Mouse (Mus musculus) myocyte (in vitro differentiated cells): ENCODE data around the gene Krtap12-1. TPM values are rescaled to one million over a fixed set of nuclear protein-coding genes. Genes with fewer than 3 reads are reported as not detected.
"Not testable (repeated sequence)": the region's sequence is repeated elsewhere in the genome, so short reads cannot be mapped to it uniquely, and the experiment has no call there.

ENCODE experiments used
- H3K27me3 ChIP-seq: one replicate; pipeline ENCODE4 v1.6.1; 2011; ENCODE audit not compliant: control insufficient read depth, insufficient read depth, insufficient read length
- H3K36me3 ChIP-seq: one replicate; pipeline ENCODE4 v1.6.1; 2011; ENCODE audit not compliant: control insufficient read depth, insufficient read depth
- H3K4me2 ChIP-seq: one replicate; pipeline ENCODE4 v1.6.1; 2011; ENCODE audit warnings: low read depth, control low read depth
- H3K4me3 ChIP-seq: one replicate; pipeline ENCODE4 v1.5.1; 2011; ENCODE audit warnings: mild to moderate bottlenecking, control low read depth, moderate library complexity
- H3K79me2 ChIP-seq: one replicate; pipeline ENCODE4 v1.6.1; 2011; ENCODE audit not compliant: control insufficient read depth, insufficient read depth
- H3ac ChIP-seq: one replicate; pipeline ENCODE4 v1.6.1; 2011; ENCODE audit not compliant: control insufficient read depth, insufficient read length
- CEBPB ChIP-seq: IDR thresholded peaks from 2 replicates; pipeline ENCODE4 v1.6.1; 2011; ENCODE audit warnings: mild to moderate bottlenecking, moderate library complexity; ENCODE audit not compliant: poor library complexity, insufficient read depth, severe bottlenecking
- E2F4 ChIP-seq: IDR thresholded peaks from one replicate; pipeline ENCODE4 v1.6.1; 2011; ENCODE audit warnings: mild to moderate bottlenecking, control low read depth, moderate library complexity; ENCODE audit not compliant: insufficient read depth
- MAX ChIP-seq: IDR thresholded peaks from one replicate; pipeline ENCODE4 v1.6.1; 2011; ENCODE audit warnings: low read depth, mild to moderate bottlenecking, control low read depth
- MYOD1 ChIP-seq, 3 experiments: IDR thresholded peaks; one replicate each; pipeline ENCODE4 v1.6.1; 2011; ENCODE audit warnings: control low read depth in 2 of 3, low read depth in 2 of 3, mild to moderate bottlenecking in 2 of 3, moderate library complexity in 1 of 3; ENCODE audit not compliant: insufficient read length in 2 of 3, control insufficient read depth in 1 of 3
- MYOG ChIP-seq, 3 experiments: IDR thresholded peaks; one replicate each; pipeline ENCODE4 v1.6.1; 2011; ENCODE audit warnings: control low read depth in 2 of 3, low read depth in 2 of 3, mild to moderate bottlenecking in 2 of 3; ENCODE audit not compliant: insufficient read length in 2 of 3, control insufficient read depth in 1 of 3, insufficient read depth in 1 of 3
- POLR2A ChIP-seq: IDR thresholded peaks from one replicate; pipeline ENCODE4 v1.6.1; 2011; ENCODE audit warnings: low read depth, mild to moderate bottlenecking, control low read depth, moderate library complexity; ENCODE audit not compliant: insufficient read length
- POLR2AphosphoS2 ChIP-seq: IDR thresholded peaks from one replicate; pipeline ENCODE4 v1.6.1; 2011; ENCODE audit warnings: low read depth, control low read depth; ENCODE audit not compliant: insufficient read length
- REST ChIP-seq: IDR thresholded peaks from one replicate; pipeline ENCODE4 v1.6.1; 2011; ENCODE audit warnings: mild to moderate bottlenecking, control low read depth, moderate library complexity; ENCODE audit not compliant: insufficient read depth, insufficient read length
- SRF ChIP-seq: IDR thresholded peaks from one replicate; pipeline ENCODE4 v1.6.1; 2011; ENCODE audit warnings: low read depth; ENCODE audit not compliant: control insufficient read depth, insufficient read length
- TCF12 ChIP-seq: IDR thresholded peaks from one replicate; pipeline ENCODE4 v1.6.1; 2011; ENCODE audit warnings: mild to moderate bottlenecking, control low read depth; ENCODE audit not compliant: poor library complexity, insufficient read depth, severe bottlenecking
- TCF3 ChIP-seq: IDR thresholded peaks from one replicate; pipeline ENCODE4 v1.6.1; 2011; ENCODE audit warnings: low read depth, control low read depth; ENCODE audit not compliant: insufficient read length
- USF1 ChIP-seq: IDR thresholded peaks from one replicate; pipeline ENCODE4 v1.6.1; 2011; ENCODE audit warnings: low read depth, mild to moderate bottlenecking, control low read depth, moderate library complexity
- polyA plus RNA-seq: library from polyadenylated mRNA; unstranded; fragments of >200 nt; fragmentation: generic; extraction: Trizol; gene quantifications from one replicate; pipeline ENCODE4 v1.2.1, GENCODE M21; 2012; ENCODE audit warnings: missing spikeins

The Krtap12-1 gene
- polyA plus RNA-seq, 1 experiment: not detected

GRCm38 (mm10) chr10:77706326-77706725 lies 14.1 kb upstream of the Krtap12-1 start, which contains the start of gene Gm10272:
TSS of gene Gm10272 (plus strand) at chr10:77706626.
- no peaks in the 10 kb centered on the region for H3K79me2 ChIP-seq
- no peak within 1 kb of the TSS for H3K4me3 ChIP-seq
- H3K36me3 ChIP-seq: no peaks in the 10 kb centered on the region
- H3ac ChIP-seq: no peak within 1 kb of the TSS
- H3K27me3 ChIP-seq: no peaks in the 10 kb centered on the region
- no peak for TF ChIP-seq POLR2AphosphoS2
- TF ChIP-seq TCF12: no peak
- TF ChIP-seq MYOG (IDR thresholded peaks at IDR 0.05; ENCODE audit: control insufficient read depth in 1 of 3, insufficient read depth in 1 of 3, insufficient read length in 2 of 3, low read depth in 2 of 3): no peak
- no peak within 1 kb of the TSS for H3K4me2 ChIP-seq

- H3K36me3 ChIP-seq: no peaks in the 10 kb centered on the region
- no peaks in the 10 kb centered on the region for H3K27me3 ChIP-seq
- H3K79me2 ChIP-seq: no peaks in the 10 kb centered on the region
- TF ChIP-seq POLR2A: no peak
- no peak for TF ChIP-seq REST
- no peak for TF ChIP-seq CEBPB
- TF ChIP-seq MYOG (IDR thresholded peaks at IDR 0.05; ENCODE audit: control insufficient read depth in 1 of 3, insufficient read depth in 1 of 3, insufficient read length in 2 of 3, low read depth in 2 of 3): no peak
- no peak for TF ChIP-seq SRF
- no peak for TF ChIP-seq TCF3
- no peak for TF ChIP-seq POLR2AphosphoS2
- H3ac ChIP-seq: no peak overlapping the region
- H3K4me2 ChIP-seq: no peak overlapping the region
- no peak overlapping the region for H3K4me3 ChIP-seq
Measured at GRCm38 (mm10) chr10:77709831-77710230, 10.6 kb upstream of the Krtap12-1 start.

- H3K27me3 ChIP-seq, H3K36me3 ChIP-seq, H3K4me3 ChIP-seq, H3K79me2 ChIP-seq, H3ac ChIP-seq, H3K4me2 ChIP-seq: not testable (repeated sequence)
Measured at GRCm38 (mm10) chr10:77711157-77711556, 9.2 kb upstream of the Krtap12-1 start, which contains the start of gene Gm10024. TSS of gene Gm10024 (plus strand) at chr10:77711457.

- no peaks in the 10 kb centered on the region for H3K27me3 ChIP-seq
- no peak overlapping the region for H3ac ChIP-seq
- no peaks in the 10 kb centered on the region for H3K36me3 ChIP-seq
- no peak overlapping the region for H3K4me2 ChIP-seq
- TF ChIP-seq SRF: no peak
- no peak for TF ChIP-seq MYOD1 (IDR thresholded peaks at IDR 0.05; ENCODE audit: control insufficient read depth in 1 of 3, insufficient read length in 2 of 3, low read depth in 2 of 3)
- TF ChIP-seq MAX: no peak
- no peak for TF ChIP-seq POLR2AphosphoS2
- no peak for TF ChIP-seq REST
- TF ChIP-seq MYOG (IDR thresholded peaks at IDR 0.05; ENCODE audit: control insufficient read depth in 1 of 3, insufficient read depth in 1 of 3, insufficient read length in 2 of 3, low read depth in 2 of 3): no peak
- no peak for TF ChIP-seq POLR2A
- no peak for TF ChIP-seq E2F4
- no peak for TF ChIP-seq USF1
- TF ChIP-seq TCF12: no peak
- no peaks in the 10 kb centered on the region for H3K79me2 ChIP-seq
- H3K4me3 ChIP-seq: no peak overlapping the region
Measured at GRCm38 (mm10) chr10:77713734-77714133, 6.7 kb upstream of the Krtap12-1 start.

GRCm38 (mm10) chr10:77715507-77715906 lies 4.9 kb upstream of the Krtap12-1 start, which contains the start of gene Gm10142:
TSS of gene Gm10142 (plus strand) at chr10:77715807.
- H3K27me3 ChIP-seq: no peaks in the 10 kb centered on the region
- H3ac ChIP-seq: no peak within 1 kb of the TSS
- no peaks in the 10 kb centered on the region for H3K79me2 ChIP-seq
- TF ChIP-seq USF1: no peak
- TF ChIP-seq POLR2AphosphoS2: no peak
- TF ChIP-seq TCF3: no peak
- TF ChIP-seq MAX: no peak
- no peak for TF ChIP-seq TCF12
- TF ChIP-seq MYOG (IDR thresholded peaks at IDR 0.05; ENCODE audit: control insufficient read depth in 1 of 3, insufficient read depth in 1 of 3, insufficient read length in 2 of 3, low read depth in 2 of 3): no peak
- no peak for TF ChIP-seq SRF
- TF ChIP-seq REST: no peak
- no peak for TF ChIP-seq POLR2A
- no peak for TF ChIP-seq MYOD1 (IDR thresholded peaks at IDR 0.05; ENCODE audit: control insufficient read depth in 1 of 3, insufficient read length in 2 of 3, low read depth in 2 of 3)
- no peak for TF ChIP-seq E2F4
- no peak within 1 kb of the TSS for H3K4me3 ChIP-seq
- no peak within 1 kb of the TSS for H3K4me2 ChIP-seq
- H3K36me3 ChIP-seq: no peaks in the 10 kb centered on the region
